Mouse (Mus musculus) neural tube, embryonic 14.5 days (tissue): Measurements from ENCODE around the gene Nabp1. TPM values are rescaled to one million over a fixed set of nuclear protein-coding genes. Genes with fewer than 3 reads are reported as not detected.

Source experiments
- ATAC-seq: fragments of 200-750 bp; cut with Nextera tagmentation; 2 replicates; pipeline ENCODE4 v1.8.0; 2017; ENCODE audit warnings: low read depth, mild to moderate bottlenecking, moderate TSS enrichment, moderate library complexity
- H3K27ac ChIP-seq: fragments of 300-500 bp; sonication (generic); 2 replicates; pipeline ENCODE4 v1.5.1; 2014; ENCODE audit warnings: low read depth, mild to moderate bottlenecking, control low read depth, low read length, moderate library complexity, mixed read lengths
- H3K27me3 ChIP-seq: fragments of 300-500 bp; sonication (generic); 2 replicates; pipeline ENCODE4 v1.6.1; 2014; ENCODE audit warnings: low read length; ENCODE audit not compliant: control insufficient read depth, insufficient read depth
- H3K36me3 ChIP-seq: fragments of 300-500 bp; sonication (generic); 2 replicates; pipeline ENCODE4 v1.6.1; 2014; ENCODE audit warnings: low read length, mixed read lengths; ENCODE audit not compliant: control insufficient read depth, insufficient read depth
- H3K4me1 ChIP-seq: fragments of 300-500 bp; sonication (generic); 2 replicates; pipeline ENCODE4 v1.6.1; 2014; ENCODE audit warnings: low read length; ENCODE audit not compliant: control insufficient read depth, insufficient read depth
- H3K4me2 ChIP-seq: fragments of 300-500 bp; sonication (generic); 2 replicates; pipeline ENCODE4 v1.6.1; 2014; ENCODE audit warnings: mild to moderate bottlenecking, low read depth, low read length, control low read depth
- H3K4me3 ChIP-seq: fragments of 300-500 bp; sonication (generic); 2 replicates; pipeline ENCODE4 v1.5.1; 2014; ENCODE audit warnings: low read depth, low read length, control low read depth, mixed read lengths
- H3K9ac ChIP-seq: fragments of 300-500 bp; sonication (generic); replicated peaks from 2 replicates; pipeline ENCODE4 v1.6.1; 2014; ENCODE audit warnings: low read depth, mild to moderate bottlenecking, control low read depth, low read length, mixed read lengths
- H3K9me3 ChIP-seq: fragments of 300-500 bp; sonication (generic); 2 replicates; pipeline ENCODE4 v1.6.1; 2016; ENCODE audit warnings: low read length; ENCODE audit not compliant: control insufficient read depth
- WGBS: fragments of 180-500 bp; shearing (Covaris S2); extraction: QIAGEN DNeasy Blood & Tissue Kit; methylation state at CpG from one replicate; pipeline ENCODE4 v1.1.7; 2014; 5-methylcytosine and 5-hydroxymethylcytosine counted together
- polyA plus RNA-seq: library from polyadenylated mRNA; unstranded; fragments of >200 nt; fragmentation: Nextera tagmentation; extraction: Ambion mirVana; gene quantifications from 2 replicates; pipeline ENCODE4 v1.2.1, GENCODE M21; 2014

Nabp1 gene
- polyA plus RNA-seq, 1 experiment from 2014 or later, result 8.3 TPM

GRCm38 (mm10) chr1:51498601-51499098 is 20.4 kb upstream of the Nabp1 start:
- 66% methylated on average over 2 of the region's 2 CpGs for WGBS
- Histone ChIP-seq H3K9me3 (no peaks in the 10 kb centered on the region), H3K27ac (no peak overlapping the region), H3K9ac (no peak overlapping the region), H3K4me3 (no peak overlapping the region), H3K4me2 (no peak overlapping the region), H3K4me1 (no peaks in the 10 kb centered on the region), H3K36me3 (no peaks in the 10 kb centered on the region), H3K27me3 (no peaks in the 10 kb centered on the region)
- no peak for ATAC-seq

GRCm38 (mm10) chr1:51496163-51496562 is 17.9 kb upstream of the Nabp1 start:
- Histone ChIP-seq H3K27me3 (no peaks in the 10 kb centered on the region), H3K9ac (no peak overlapping the region), H3K9me3 (no peaks in the 10 kb centered on the region), H3K4me1 (no peaks in the 10 kb centered on the region), H3K36me3 (no peaks in the 10 kb centered on the region), H3K27ac (no peak overlapping the region), H3K4me3 (no peak overlapping the region), H3K4me2 (no peak overlapping the region)
- 94% methylated on average over 1 of the region's 1 CpGs for WGBS
- no peak for ATAC-seq

GRCm38 (mm10) chr1:51493592-51494307 is 15.5 kb upstream of the Nabp1 start:
- Histone ChIP-seq H3K4me2 (no peak overlapping the region), H3K9ac (no peak overlapping the region), H3K36me3 (no peaks in the 10 kb centered on the region), H3K4me3 (no peak overlapping the region), H3K27me3 (no peaks in the 10 kb centered on the region), H3K4me1 (no peaks in the 10 kb centered on the region), H3K9me3 (no peaks in the 10 kb centered on the region), H3K27ac (no peak overlapping the region)
- 89% methylated on average over 7 of the region's 7 CpGs for WGBS
- no peak for ATAC-seq

GRCm38 (mm10) chr1:51486291-51486690 is 8.1 kb upstream of the Nabp1 start:
- Histone ChIP-seq H3K4me1 (no peaks in the 10 kb centered on the region), H3K4me3 (no peak overlapping the region), H3K9ac (no peak overlapping the region), H3K9me3 (no peaks in the 10 kb centered on the region), H3K27me3 (no peaks in the 10 kb centered on the region), H3K27ac (no peak overlapping the region), H3K4me2 (no peak overlapping the region), H3K36me3 (no peaks in the 10 kb centered on the region)
- 76% methylated on average over 1 of the region's 1 CpGs for WGBS
- ATAC-seq, result no peak

- no peaks in the 10 kb centered on the region for H3K4me1 ChIP-seq
- H3K36me3 ChIP-seq, result no peaks in the 10 kb centered on the region
- no peak overlapping the region for H3K4me3 ChIP-seq
- H3K9ac ChIP-seq, result no peak overlapping the region
- H3K9me3 ChIP-seq, result no peaks in the 10 kb centered on the region
- no peak overlapping the region for H3K27ac ChIP-seq
- ATAC-seq, result no peak
- H3K4me2 ChIP-seq, result no peak overlapping the region
- H3K27me3 ChIP-seq, result no peaks in the 10 kb centered on the region
Measured at GRCm38 (mm10) chr1:51480386-51480785, 2.2 kb upstream of the Nabp1 start.

GRCm38 (mm10) chr1:51479691-51480090 is 1.5 kb upstream of the Nabp1 start:
- Histone ChIP-seq H3K4me1 (no peaks in the 10 kb centered on the region), H3K4me2 (no peak overlapping the region), H3K9me3 (no peaks in the 10 kb centered on the region), H3K36me3 (no peaks in the 10 kb centered on the region), H3K4me3 (no peak overlapping the region), H3K27ac (no peak overlapping the region), H3K27me3 (no peaks in the 10 kb centered on the region), H3K9ac (no peak overlapping the region)
- WGBS, result 93% methylated on average over 1 of the region's 1 CpGs
- ATAC-seq, result no peak

GRCm38 (mm10) chr1:51479027-51479329 is 753 bp upstream of the Nabp1 start:
- WGBS, result 51% methylated on average over 1 of the region's 1 CpGs
- peak overlapping the region; percentile 25; the same call in 1 of the 2 replicates for H3K9ac ChIP-seq
- no peaks in the 10 kb centered on the region for H3K9me3 ChIP-seq
- H3K36me3 ChIP-seq, result no peaks in the 10 kb centered on the region
- H3K27me3 ChIP-seq, result no peaks in the 10 kb centered on the region
- peak overlapping the region; percentile 61 for H3K4me3 ChIP-seq
- peak overlapping the region; percentile 100 for H3K4me2 ChIP-seq
- no peaks in the 10 kb centered on the region for H3K4me1 ChIP-seq
- no peak for ATAC-seq
- no peak overlapping the region for H3K27ac ChIP-seq

GRCm38 (mm10) chr1:51477656-51478081 is 556 bp downstream of the Nabp1 start:
- WGBS, result under 1% methylated on average over 25 of the region's 25 CpGs
- H3K4me3 ChIP-seq, result peak overlapping the region; percentile 61
- H3K27ac ChIP-seq, result peak overlapping the region; percentile 81
- H3K27me3 ChIP-seq, result no peaks in the 10 kb centered on the region
- H3K4me2 ChIP-seq, result peak overlapping the region; percentile 100
- no peaks in the 10 kb centered on the region for H3K36me3 ChIP-seq
- no peaks in the 10 kb centered on the region for H3K4me1 ChIP-seq
- H3K9ac ChIP-seq, result peak overlapping the region; percentile 25
- H3K9me3 ChIP-seq, result no peaks in the 10 kb centered on the region
- ATAC-seq, result peak; percentile 54

GRCm38 (mm10) chr1:51476405-51476804 is 1.8 kb downstream of the Nabp1 start:
- H3K4me2 ChIP-seq, result no peak overlapping the region
- no peaks in the 10 kb centered on the region for H3K4me1 ChIP-seq
- no peaks in the 10 kb centered on the region for H3K36me3 ChIP-seq
- H3K4me3 ChIP-seq, result no peak overlapping the region
- WGBS, result 78% methylated on average over 1 of the region's 1 CpGs
- H3K9ac ChIP-seq, result no peak overlapping the region
- H3K27me3 ChIP-seq, result no peaks in the 10 kb centered on the region
- ATAC-seq, result no peak
- no peaks in the 10 kb centered on the region for H3K9me3 ChIP-seq
- no peak overlapping the region for H3K27ac ChIP-seq
